Mouse (Mus musculus): ENCODE data around the gene Ece1. TPM values are rescaled to one million over a fixed set of nuclear protein-coding genes. Genes with fewer than 3 reads are reported as not detected.

The Ece1 gene
- polyA plus RNA-seq, 1 experiment from 2014 or later: 36.7 TPM

GRCm38 (mm10) chr4:137933328-137933727, 71.3 kb downstream of the Ece1 start:
- Histone ChIP-seq H3K27me3 (no peaks in the 10 kb centered on the region), H3K4me1 (peaks cover 40% of the 10 kb centered on the region), H3K9me3 (no peaks in the 10 kb centered on the region), H3K9ac (no peak overlapping the region), H3K4me2 (replicated peaks) (no peak overlapping the region), H3K36me3 (peaks cover 43% of the 10 kb centered on the region), H3K27ac (no peak overlapping the region), H3K4me3 (no peak overlapping the region)
- no peak for ATAC-seq (ENCODE audit: insufficient number of reproducible peaks, insufficient read depth, low FRiP score, low TSS enrichment)
- 74% methylated on average over 5 of the region's 5 CpGs for WGBS

- Histone ChIP-seq H3K27me3 (no peaks in the 10 kb centered on the region), H3K4me1 (peaks cover 14% of the 10 kb centered on the region), H3K36me3 (peaks cover 70% of the 10 kb centered on the region), H3K4me3 (no peak overlapping the region), H3K27ac (no peak overlapping the region), H3K4me2 (replicated peaks) (no peak overlapping the region), H3K9ac (no peak overlapping the region), H3K9me3 (no peaks in the 10 kb centered on the region)
- ATAC-seq (ENCODE audit: insufficient number of reproducible peaks, insufficient read depth, low FRiP score, low TSS enrichment): no peak
- 93% methylated on average over 4 of the region's 4 CpGs for WGBS
These were observed 74.1 kb downstream of the Ece1 start for GRCm38 (mm10) chr4:137936134-137936533.

GRCm38 (mm10) chr4:137940061-137940460, 78.0 kb downstream of the Ece1 start:
- no peaks in the 10 kb centered on the region for H3K9me3 ChIP-seq
- H3K4me2 ChIP-seq (replicated peaks): no peak overlapping the region
- no peak overlapping the region for H3K4me3 ChIP-seq
- ATAC-seq (ENCODE audit: insufficient number of reproducible peaks, insufficient read depth, low FRiP score, low TSS enrichment): no peak
- no peak overlapping the region for H3K9ac ChIP-seq
- no peak overlapping the region for H3K27ac ChIP-seq
- no peaks in the 10 kb centered on the region for H3K27me3 ChIP-seq
- no peaks in the 10 kb centered on the region for H3K4me1 ChIP-seq
- H3K36me3 ChIP-seq: peaks cover 70% of the 10 kb centered on the region
- 92% methylated on average over 10 of the region's 10 CpGs for WGBS

GRCm38 (mm10) chr4:137941131-137941844, 79.3 kb downstream of the Ece1 start:
- WGBS: 90% methylated on average over 12 of the region's 12 CpGs
- no peak overlapping the region for H3K4me3 ChIP-seq
- no peaks in the 10 kb centered on the region for H3K27me3 ChIP-seq
- H3K27ac ChIP-seq: no peak overlapping the region
- H3K36me3 ChIP-seq: peaks cover 69% of the 10 kb centered on the region
- H3K9me3 ChIP-seq: no peaks in the 10 kb centered on the region
- H3K9ac ChIP-seq: no peak overlapping the region
- H3K4me2 ChIP-seq (replicated peaks): no peak overlapping the region
- no peak for ATAC-seq (ENCODE audit: insufficient number of reproducible peaks, insufficient read depth, low FRiP score, low TSS enrichment)
- H3K4me1 ChIP-seq: no peaks in the 10 kb centered on the region

- no peak overlapping the region for H3K9ac ChIP-seq
- H3K27me3 ChIP-seq: no peaks in the 10 kb centered on the region
- no peak overlapping the region for H3K27ac ChIP-seq
- no peaks in the 10 kb centered on the region for H3K9me3 ChIP-seq
- 72% methylated on average over 17 of the region's 17 CpGs for WGBS
- no peaks in the 10 kb centered on the region for H3K4me1 ChIP-seq
- H3K4me3 ChIP-seq: no peak overlapping the region
- no peak for ATAC-seq (ENCODE audit: insufficient number of reproducible peaks, insufficient read depth, low FRiP score, low TSS enrichment)
- H3K36me3 ChIP-seq: peaks cover 61% of the 10 kb centered on the region
- no peak overlapping the region for H3K4me2 ChIP-seq (replicated peaks)
These were observed 80.1 kb downstream of the Ece1 start for GRCm38 (mm10) chr4:137941871-137942781.

- H3K27ac ChIP-seq: no peak overlapping the region
- H3K9me3 ChIP-seq: no peaks in the 10 kb centered on the region
- ATAC-seq (ENCODE audit: insufficient number of reproducible peaks, insufficient read depth, low FRiP score, low TSS enrichment): no peak
- H3K4me1 ChIP-seq: no peaks in the 10 kb centered on the region
- H3K4me3 ChIP-seq: no peak overlapping the region
- peaks cover 60% of the 10 kb centered on the region for H3K36me3 ChIP-seq
- H3K27me3 ChIP-seq: no peaks in the 10 kb centered on the region
- 61% methylated on average over 9 of the region's 9 CpGs for WGBS
- H3K9ac ChIP-seq: no peak overlapping the region
- no peak overlapping the region for H3K4me2 ChIP-seq (replicated peaks)
These were observed 80.9 kb downstream of the Ece1 start for GRCm38 (mm10) chr4:137942782-137943486.

- no peak overlapping the region for H3K4me2 ChIP-seq (replicated peaks)
- no peak for ATAC-seq (ENCODE audit: insufficient number of reproducible peaks, insufficient read depth, low FRiP score, low TSS enrichment)
- H3K4me3 ChIP-seq: no peak overlapping the region
- H3K27me3 ChIP-seq: no peaks in the 10 kb centered on the region
- H3K27ac ChIP-seq: no peak overlapping the region
- H3K9ac ChIP-seq: no peak overlapping the region
- 86% methylated on average over 10 of the region's 10 CpGs for WGBS
- H3K36me3 ChIP-seq: peaks cover 60% of the 10 kb centered on the region
- H3K9me3 ChIP-seq: no peaks in the 10 kb centered on the region
- H3K4me1 ChIP-seq: no peaks in the 10 kb centered on the region
These were observed 81.5 kb downstream of the Ece1 start for GRCm38 (mm10) chr4:137943540-137943939.

GRCm38 (mm10) chr4:137945376-137945775, 83.3 kb downstream of the Ece1 start:
- H3K27ac ChIP-seq: no peak overlapping the region
- no peak overlapping the region for H3K4me3 ChIP-seq
- no peak for ATAC-seq (ENCODE audit: insufficient number of reproducible peaks, insufficient read depth, low FRiP score, low TSS enrichment)
- peaks cover 61% of the 10 kb centered on the region for H3K36me3 ChIP-seq
- H3K9me3 ChIP-seq: no peaks in the 10 kb centered on the region
- no peak overlapping the region for H3K9ac ChIP-seq
- no peak overlapping the region for H3K4me2 ChIP-seq (replicated peaks)
- no peaks in the 10 kb centered on the region for H3K27me3 ChIP-seq
- no peaks in the 10 kb centered on the region for H3K4me1 ChIP-seq
- WGBS: 73% methylated on average over 4 of the region's 4 CpGs

GRCm38 (mm10) chr4:137946419-137946818, 84.4 kb downstream of the Ece1 start:
- H3K27me3 ChIP-seq: no peaks in the 10 kb centered on the region
- H3K4me1 ChIP-seq: no peaks in the 10 kb centered on the region
- H3K9ac ChIP-seq: no peak overlapping the region
- H3K36me3 ChIP-seq: peaks cover 60% of the 10 kb centered on the region
- WGBS: 92% methylated on average over 8 of the region's 11 CpGs
- H3K9me3 ChIP-seq: no peaks in the 10 kb centered on the region
- H3K4me2 ChIP-seq (replicated peaks): no peak overlapping the region
- no peak overlapping the region for H3K27ac ChIP-seq
- H3K4me3 ChIP-seq: no peak overlapping the region
- ATAC-seq (ENCODE audit: insufficient number of reproducible peaks, insufficient read depth, low FRiP score, low TSS enrichment): no peak

GRCm38 (mm10) chr4:137952840-137953239, 90.8 kb downstream of the Ece1 start:
- no peaks in the 10 kb centered on the region for H3K9me3 ChIP-seq
- no peak overlapping the region for H3K4me2 ChIP-seq (replicated peaks)
- no peak overlapping the region for H3K4me3 ChIP-seq
- peaks cover 71% of the 10 kb centered on the region for H3K36me3 ChIP-seq
- no peaks in the 10 kb centered on the region for H3K4me1 ChIP-seq
- ATAC-seq (ENCODE audit: insufficient number of reproducible peaks, insufficient read depth, low FRiP score, low TSS enrichment): no peak
- no peaks in the 10 kb centered on the region for H3K27me3 ChIP-seq
- 36% methylated on average over 4 of the region's 4 CpGs for WGBS
- no peak overlapping the region for H3K27ac ChIP-seq
- H3K9ac ChIP-seq: no peak overlapping the region

- no peak overlapping the region for H3K27ac ChIP-seq
- H3K27me3 ChIP-seq: no peaks in the 10 kb centered on the region
- no peaks in the 10 kb centered on the region for H3K4me1 ChIP-seq
- WGBS: 76% methylated on average over 2 of the region's 2 CpGs
- H3K36me3 ChIP-seq: peaks cover 68% of the 10 kb centered on the region
- no peak overlapping the region for H3K9ac ChIP-seq
- no peak overlapping the region for H3K4me2 ChIP-seq (replicated peaks)
- H3K4me3 ChIP-seq: no peak overlapping the region
- H3K9me3 ChIP-seq: no peaks in the 10 kb centered on the region
- ATAC-seq (ENCODE audit: insufficient number of reproducible peaks, insufficient read depth, low FRiP score, low TSS enrichment): no peak
These were observed 92.1 kb downstream of the Ece1 start for GRCm38 (mm10) chr4:137954184-137954583.
